Mouse (Mus musculus): ENCODE measurements around the gene Cpb1.

- no peak for TF ChIP-seq POLR2A (IDR thresholded peaks at IDR 0.05; ENCODE audit: borderline replicate concordance, insufficient read depth, low read length)
- no peak for TF ChIP-seq CTCF (IDR thresholded peaks at IDR 0.05; ENCODE audit: borderline replicate concordance, insufficient read depth, low read depth, low read length)
These were observed 20.7 kb downstream of the Cpb1 start for GRCm38 (mm10) chr3:20254566-20255479.
